Mouse (Mus musculus): ENCODE measurements around the gene Wwox. TPM values are rescaled to one million over a fixed set of nuclear protein-coding genes. Genes with fewer than 3 reads are reported as not detected.
A peak's percentile ranks its signal among the peaks of the same experiment; 100 is the strongest.

The Wwox gene
- polyA plus RNA-seq, 1 experiment from 2014 or later = 9.0 TPM

- no peaks in the 10 kb centered on the region for H3K36me3 ChIP-seq
- WGBS = 70% methylated on average over 7 of the region's 7 CpGs
- no peak overlapping the region for H3K9ac ChIP-seq
- H3K4me3 ChIP-seq = no peak overlapping the region
- H3K4me1 ChIP-seq = peaks cover 17% of the 10 kb centered on the region
- H3K27ac ChIP-seq (replicated peaks) = no peak overlapping the region
- H3K27me3 ChIP-seq (replicated peaks) = no peaks in the 10 kb centered on the region
- no peaks in the 10 kb centered on the region for H3K9me3 ChIP-seq
- no peak for ATAC-seq (ENCODE audit: extremely low read depth, insufficient number of reproducible peaks, low FRiP score, low TSS enrichment)
- H3K4me2 ChIP-seq = no peak overlapping the region
Observed at GRCm38 (mm10) chr8:114923629-114924028, 484.2 kb downstream of the Wwox start.

GRCm38 (mm10) chr8:114927412-114927811 lies 488.0 kb downstream of the Wwox start:
- no peak for ATAC-seq (ENCODE audit: extremely low read depth, insufficient number of reproducible peaks, low FRiP score, low TSS enrichment)
- Histone ChIP-seq H3K27ac (replicated peaks) (no peak overlapping the region), H3K4me3 (no peak overlapping the region), H3K4me1 (peaks cover 22% of the 10 kb centered on the region), H3K9me3 (no peaks in the 10 kb centered on the region), H3K36me3 (no peaks in the 10 kb centered on the region), H3K27me3 (replicated peaks) (no peaks in the 10 kb centered on the region), H3K4me2 (no peak overlapping the region), H3K9ac (no peak overlapping the region)
- WGBS = 60% methylated on average over 8 of the region's 8 CpGs

GRCm38 (mm10) chr8:114927917-114928316 lies 488.5 kb downstream of the Wwox start:
- WGBS = 57% methylated on average over 4 of the region's 4 CpGs
- Histone ChIP-seq H3K4me1 (peaks cover 22% of the 10 kb centered on the region), H3K4me2 (no peak overlapping the region), H3K36me3 (no peaks in the 10 kb centered on the region), H3K9me3 (no peaks in the 10 kb centered on the region), H3K4me3 (no peak overlapping the region), H3K27me3 (replicated peaks) (no peaks in the 10 kb centered on the region), H3K9ac (no peak overlapping the region), H3K27ac (replicated peaks) (no peak overlapping the region)
- no peak for ATAC-seq (ENCODE audit: extremely low read depth, insufficient number of reproducible peaks, low FRiP score, low TSS enrichment)

- WGBS = 71% methylated on average over 4 of the region's 4 CpGs
- Histone ChIP-seq H3K4me3 (no peak overlapping the region), H3K4me1 (peaks cover 14% of the 10 kb centered on the region), H3K27ac (replicated peaks) (no peak overlapping the region), H3K9ac (no peak overlapping the region), H3K27me3 (replicated peaks) (no peaks in the 10 kb centered on the region), H3K9me3 (0 out of 2 replicates have a peak, but pooled peaks cover 4% of the 10 kb centered on the region), H3K4me2 (no peak overlapping the region), H3K36me3 (no peaks in the 10 kb centered on the region)
- ATAC-seq (ENCODE audit: extremely low read depth, insufficient number of reproducible peaks, low FRiP score, low TSS enrichment) = no peak
Observed at GRCm38 (mm10) chr8:114929597-114929996, 490.1 kb downstream of the Wwox start.

GRCm38 (mm10) chr8:114932071-114932630 lies 492.7 kb downstream of the Wwox start:
- H3K4me3 ChIP-seq = no peak overlapping the region
- no peaks in the 10 kb centered on the region for H3K36me3 ChIP-seq
- H3K9me3 ChIP-seq = 0 out of 2 replicates have a peak, but pooled peaks cover 4% of the 10 kb centered on the region
- H3K9ac ChIP-seq = no peak overlapping the region
- no peak overlapping the region for H3K27ac ChIP-seq (replicated peaks)
- ATAC-seq (ENCODE audit: extremely low read depth, insufficient number of reproducible peaks, low FRiP score, low TSS enrichment) = no peak
- 52% methylated on average over 18 of the region's 18 CpGs for WGBS
- H3K27me3 ChIP-seq (replicated peaks) = no peaks in the 10 kb centered on the region
- H3K4me1 ChIP-seq = peaks cover 21% of the 10 kb centered on the region
- H3K4me2 ChIP-seq = peak overlapping the region; percentile 14

- Histone ChIP-seq H3K9me3 (0 out of 2 replicates have a peak, but pooled peaks cover 4% of the 10 kb centered on the region), H3K4me1 (peaks cover 19% of the 10 kb centered on the region), H3K4me3 (no peak overlapping the region), H3K9ac (no peak overlapping the region), H3K27ac (replicated peaks) (no peak overlapping the region), H3K36me3 (no peaks in the 10 kb centered on the region), H3K4me2 (no peak overlapping the region), H3K27me3 (replicated peaks) (no peaks in the 10 kb centered on the region)
- no peak for ATAC-seq (ENCODE audit: extremely low read depth, insufficient number of reproducible peaks, low FRiP score, low TSS enrichment)
- 80% methylated on average over 1 of the region's 1 CpGs for WGBS
Observed at GRCm38 (mm10) chr8:114933248-114933647, 493.8 kb downstream of the Wwox start.

GRCm38 (mm10) chr8:114936887-114937286 lies 497.4 kb downstream of the Wwox start:
- H3K4me2 ChIP-seq = no peak overlapping the region
- no peak overlapping the region for H3K4me3 ChIP-seq
- ATAC-seq (ENCODE audit: extremely low read depth, insufficient number of reproducible peaks, low FRiP score, low TSS enrichment) = no peak
- no peaks in the 10 kb centered on the region for H3K27me3 ChIP-seq (replicated peaks)
- H3K4me1 ChIP-seq = peaks cover 17% of the 10 kb centered on the region
- WGBS = 19% methylated on average over 10 of the region's 10 CpGs
- 0 out of 2 replicates have a peak, but pooled peaks cover 4% of the 10 kb centered on the region for H3K9me3 ChIP-seq
- H3K9ac ChIP-seq = no peak overlapping the region
- H3K27ac ChIP-seq (replicated peaks) = no peak overlapping the region
- no peaks in the 10 kb centered on the region for H3K36me3 ChIP-seq

GRCm38 (mm10) chr8:114939338-114939737 lies 499.9 kb downstream of the Wwox start:
- Histone ChIP-seq H3K36me3 (no peaks in the 10 kb centered on the region), H3K4me2 (no peak overlapping the region), H3K27ac (replicated peaks) (no peak overlapping the region), H3K4me3 (no peak overlapping the region), H3K27me3 (replicated peaks) (no peaks in the 10 kb centered on the region), H3K4me1 (peaks cover 14% of the 10 kb centered on the region), H3K9me3 (no peaks in the 10 kb centered on the region), H3K9ac (no peak overlapping the region)
- WGBS = 57% methylated on average over 8 of the region's 8 CpGs
- ATAC-seq (ENCODE audit: extremely low read depth, insufficient number of reproducible peaks, low FRiP score, low TSS enrichment) = no peak

GRCm38 (mm10) chr8:114941096-114941495 lies 501.6 kb downstream of the Wwox start:
- Histone ChIP-seq H3K27me3 (replicated peaks) (no peaks in the 10 kb centered on the region), H3K9ac (no peak overlapping the region), H3K4me3 (no peak overlapping the region), H3K27ac (replicated peaks) (no peak overlapping the region), H3K4me1 (peaks cover 14% of the 10 kb centered on the region), H3K36me3 (no peaks in the 10 kb centered on the region), H3K9me3 (no peaks in the 10 kb centered on the region), H3K4me2 (no peak overlapping the region)
- no peak for ATAC-seq (ENCODE audit: extremely low read depth, insufficient number of reproducible peaks, low FRiP score, low TSS enrichment)
- WGBS = 81% methylated on average over 5 of the region's 5 CpGs

GRCm38 (mm10) chr8:114941644-114942043 lies 502.2 kb downstream of the Wwox start:
- 64% methylated on average over 9 of the region's 9 CpGs for WGBS
- no peaks in the 10 kb centered on the region for H3K27me3 ChIP-seq (replicated peaks)
- H3K36me3 ChIP-seq = no peaks in the 10 kb centered on the region
- no peak overlapping the region for H3K27ac ChIP-seq (replicated peaks)
- H3K9ac ChIP-seq = no peak overlapping the region
- no peaks in the 10 kb centered on the region for H3K9me3 ChIP-seq
- ATAC-seq (ENCODE audit: extremely low read depth, insufficient number of reproducible peaks, low FRiP score, low TSS enrichment) = no peak
- no peak overlapping the region for H3K4me3 ChIP-seq
- H3K4me1 ChIP-seq = peaks cover 11% of the 10 kb centered on the region
- no peak overlapping the region for H3K4me2 ChIP-seq

GRCm38 (mm10) chr8:114947921-114948320 lies 508.5 kb downstream of the Wwox start:
- Histone ChIP-seq H3K27ac (replicated peaks) (no peak overlapping the region), H3K4me2 (no peak overlapping the region), H3K4me1 (no peaks in the 10 kb centered on the region), H3K27me3 (replicated peaks) (no peaks in the 10 kb centered on the region), H3K36me3 (no peaks in the 10 kb centered on the region), H3K4me3 (no peak overlapping the region), H3K9ac (no peak overlapping the region), H3K9me3 (no peaks in the 10 kb centered on the region)
- 62% methylated on average over 6 of the region's 6 CpGs for WGBS
- ATAC-seq (ENCODE audit: extremely low read depth, insufficient number of reproducible peaks, low FRiP score, low TSS enrichment) = no peak

- Histone ChIP-seq H3K9me3 (no peaks in the 10 kb centered on the region), H3K4me2 (no peak overlapping the region), H3K27me3 (replicated peaks) (no peaks in the 10 kb centered on the region), H3K4me3 (no peak overlapping the region), H3K9ac (no peak overlapping the region), H3K27ac (replicated peaks) (no peak overlapping the region), H3K36me3 (no peaks in the 10 kb centered on the region), H3K4me1 (no peaks in the 10 kb centered on the region)
- no peak for ATAC-seq (ENCODE audit: extremely low read depth, insufficient number of reproducible peaks, low FRiP score, low TSS enrichment)
- WGBS = 72% methylated on average over 8 of the region's 8 CpGs
Observed at GRCm38 (mm10) chr8:114956377-114957168, 517.1 kb downstream of the Wwox start.

Measured in heart, embryonic 13.5 days (tissue).